Mouse (Mus musculus) frontal cortex, postnatal 25 days (tissue): ENCODE results near the gene Edem3.
"Not testable (repeated sequence)": the region's sequence is repeated elsewhere in the genome, so short reads cannot be mapped to it uniquely, and the experiment has no call there.

Experiments used
- DNase-seq, 2 experiments: peaks; one replicate each; pipeline ENCODE4 v3.0.0; 2022; ENCODE audit warnings: low spot score in 2 of 2

Edem3 gene

DNA sequence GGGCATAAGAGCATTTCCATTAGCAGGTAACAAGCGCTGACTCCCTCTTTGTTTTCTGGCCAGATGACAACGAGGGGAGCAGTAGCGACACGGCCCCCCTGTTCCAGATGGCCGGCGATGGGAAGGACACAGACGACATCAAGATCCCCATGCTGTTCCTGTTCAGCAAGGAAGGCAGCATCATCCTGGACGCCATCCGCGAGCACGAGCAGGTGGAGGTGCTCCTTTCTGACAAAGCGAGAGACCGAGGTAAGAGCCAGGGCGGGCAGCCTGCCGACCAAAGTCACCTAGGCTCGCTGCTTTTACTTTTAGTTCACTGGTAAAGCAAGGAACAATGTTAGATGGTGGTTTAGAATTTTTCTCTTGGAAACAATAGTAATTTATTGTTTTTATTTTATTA lies 56.3 kb downstream of the Edem3 start:
- no peak for DNase-seq

DNA sequence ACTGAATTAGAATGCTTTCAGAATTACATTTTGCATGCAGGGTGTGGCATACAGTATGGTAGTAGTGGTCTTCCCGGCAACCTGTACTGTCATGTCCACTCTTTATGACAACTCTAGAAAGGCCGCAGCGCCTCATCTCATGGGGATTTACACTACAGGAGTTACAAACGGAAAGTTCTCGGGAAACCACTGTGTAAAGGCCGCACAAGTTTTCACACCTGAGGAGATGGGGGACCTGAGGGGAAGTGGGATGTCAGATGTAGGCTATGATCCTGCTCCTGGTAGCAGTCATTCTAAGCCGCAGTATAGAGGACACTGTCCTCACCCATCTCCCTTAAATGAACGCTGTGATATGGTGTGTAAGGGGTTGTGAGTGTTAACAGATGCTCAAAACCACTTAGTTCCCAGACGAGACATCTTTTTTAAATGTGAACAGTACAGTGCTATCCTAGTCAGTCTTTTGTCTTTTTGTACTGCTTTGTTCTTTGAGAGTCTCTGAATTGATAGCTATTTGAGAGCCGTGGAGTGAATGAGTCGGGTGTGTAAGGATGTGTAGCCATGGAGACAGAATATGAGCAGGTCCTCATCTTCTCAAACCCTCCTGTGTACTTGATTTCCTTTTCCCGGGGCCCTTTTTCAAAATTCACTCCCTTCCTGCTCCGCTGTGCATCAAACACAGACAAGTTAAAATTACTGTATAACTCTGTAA lies 57.0 kb downstream of the Edem3 start:
- no peak for DNase-seq

DNA sequence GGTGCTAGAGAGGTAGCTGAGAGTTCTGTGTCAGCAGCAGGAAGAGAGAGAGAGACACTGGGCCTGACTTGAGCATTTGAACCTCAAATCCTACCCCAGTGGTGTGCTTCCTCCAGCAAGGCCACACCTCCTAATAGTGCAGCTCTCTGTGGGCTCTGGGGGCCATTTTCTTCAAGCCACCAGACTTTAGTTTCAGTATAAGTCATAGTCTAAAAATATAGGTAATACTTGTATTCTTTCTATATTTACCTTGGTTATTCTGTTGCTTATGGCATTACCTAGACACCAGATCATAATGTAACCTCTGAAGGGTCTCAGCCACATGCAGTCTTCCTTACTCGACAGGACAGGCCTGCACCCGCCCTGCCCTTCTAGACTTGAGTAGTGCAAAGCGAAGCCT lies 60.9 kb downstream of the Edem3 start:
- DNase-seq = no peak

DNA sequence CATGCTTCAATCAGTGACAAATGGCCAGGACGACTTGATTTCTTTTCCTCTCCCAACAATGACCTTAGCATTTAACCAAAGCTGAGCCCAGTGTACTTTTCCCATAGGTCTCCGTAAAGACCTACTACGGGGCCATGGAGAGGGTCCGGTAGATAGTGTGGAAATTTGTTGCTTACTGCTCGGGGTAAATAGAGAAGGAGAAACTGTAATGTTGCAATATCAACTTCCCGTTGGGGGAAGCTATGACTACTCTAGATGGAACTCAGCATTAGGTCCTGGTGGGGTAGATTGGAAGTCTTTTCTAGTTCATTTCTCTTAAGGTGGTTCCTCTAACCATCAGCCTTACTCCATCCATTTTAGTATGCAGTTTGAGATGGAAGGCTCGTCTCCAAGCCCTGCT lies 64.0 kb downstream of the Edem3 start:
- no peak for DNase-seq

DNA sequence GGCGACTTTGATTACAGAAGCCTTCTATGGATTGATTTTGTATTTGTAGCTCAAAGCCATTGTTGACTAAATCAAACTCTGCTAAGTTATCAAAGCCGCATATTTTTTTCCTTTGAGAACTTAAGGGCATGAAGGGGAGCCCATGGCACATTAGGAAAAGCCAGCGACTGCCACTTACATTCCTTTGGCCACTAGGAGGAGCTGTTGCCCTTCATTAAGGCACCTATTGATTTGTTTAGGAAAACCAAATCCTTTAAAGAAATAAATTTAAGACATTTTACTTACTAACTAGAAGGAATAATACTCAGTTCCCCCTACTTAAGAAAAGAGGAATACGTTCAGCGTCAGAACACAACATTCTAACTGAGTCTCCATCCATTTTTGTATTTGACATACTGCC lies 65.3 kb downstream of the Edem3 start:
- DNase-seq = peak; percentile 32 to 57

DNA sequence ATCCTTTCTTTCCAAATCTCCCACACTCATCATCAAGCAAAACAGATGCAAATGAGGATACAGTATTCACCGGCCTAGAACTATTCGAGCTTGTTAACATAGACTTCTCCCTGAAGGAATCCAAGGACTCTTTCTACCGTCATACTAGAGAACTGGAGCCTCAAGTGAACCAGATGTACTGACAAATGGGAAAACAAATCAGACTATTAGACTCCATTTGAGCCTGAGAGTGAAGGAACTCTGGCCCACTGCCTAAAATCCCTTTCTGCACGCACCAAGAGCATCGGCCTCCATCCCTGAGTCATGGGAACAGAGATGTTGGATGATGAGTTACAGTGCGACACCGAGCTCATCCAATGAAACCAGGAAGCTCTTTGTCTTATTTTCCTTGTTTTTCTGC lies 69.9 kb downstream of the Edem3 start:
- no peak for DNase-seq

DNA sequence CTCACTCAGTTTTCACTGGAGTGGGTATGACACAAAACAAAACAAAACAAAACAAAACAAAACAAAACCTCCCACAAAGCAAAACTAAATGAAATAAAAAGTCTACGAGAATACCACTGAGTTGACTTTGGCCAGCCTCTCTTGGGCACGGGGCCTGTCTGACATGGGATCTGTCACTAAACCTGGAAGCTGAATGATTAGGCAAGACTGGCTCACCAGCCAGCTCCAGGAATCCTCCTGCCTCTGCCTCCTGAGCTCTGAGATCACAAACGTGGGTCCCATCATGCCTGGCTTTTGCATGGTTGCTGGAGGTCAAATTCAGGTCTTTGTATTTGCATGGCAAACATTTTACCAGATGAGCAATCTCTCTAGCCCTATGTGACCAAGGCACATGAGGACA lies 76.6 kb downstream of the Edem3 start:
- no peak for DNase-seq

DNA sequence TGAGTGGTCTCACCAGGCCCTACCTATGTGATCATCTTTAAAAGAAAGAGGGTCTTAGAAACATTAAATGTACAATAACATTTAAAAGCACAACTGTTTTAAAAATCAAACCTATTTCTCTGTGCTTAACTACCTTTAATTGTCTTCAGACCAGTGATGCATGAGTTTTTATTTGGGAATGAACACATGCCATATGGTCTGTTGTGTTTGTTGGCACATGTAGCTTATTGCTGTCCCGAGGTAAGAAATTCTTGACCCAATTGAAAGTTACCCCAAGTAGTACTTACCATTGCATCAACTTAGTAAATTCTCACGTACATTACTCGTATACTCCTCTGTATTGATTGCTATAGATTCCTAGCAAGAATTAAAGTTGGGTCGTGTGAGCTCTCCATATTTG lies 80.1 kb downstream of the Edem3 start:
- DNase-seq = no peak

DNA sequence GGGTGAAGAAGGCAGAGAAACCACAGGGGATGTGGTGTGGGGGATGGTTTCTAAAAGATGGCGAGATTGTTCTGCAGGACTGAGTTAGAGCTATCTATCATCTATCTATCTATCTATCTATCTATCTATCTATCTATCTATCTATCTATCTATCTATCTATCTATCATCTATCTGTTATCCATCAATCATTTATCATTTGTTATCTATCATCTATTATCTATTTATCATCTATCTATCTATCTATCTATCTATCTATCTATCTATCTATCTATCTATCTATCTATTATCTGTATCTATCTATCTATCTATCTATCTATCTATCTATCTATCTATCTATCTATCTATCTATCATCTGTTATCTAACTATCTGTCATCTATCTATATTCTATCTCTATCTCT lies 85.2 kb downstream of the Edem3 start:
- DNase-seq = not testable (repeated sequence)

DNA sequence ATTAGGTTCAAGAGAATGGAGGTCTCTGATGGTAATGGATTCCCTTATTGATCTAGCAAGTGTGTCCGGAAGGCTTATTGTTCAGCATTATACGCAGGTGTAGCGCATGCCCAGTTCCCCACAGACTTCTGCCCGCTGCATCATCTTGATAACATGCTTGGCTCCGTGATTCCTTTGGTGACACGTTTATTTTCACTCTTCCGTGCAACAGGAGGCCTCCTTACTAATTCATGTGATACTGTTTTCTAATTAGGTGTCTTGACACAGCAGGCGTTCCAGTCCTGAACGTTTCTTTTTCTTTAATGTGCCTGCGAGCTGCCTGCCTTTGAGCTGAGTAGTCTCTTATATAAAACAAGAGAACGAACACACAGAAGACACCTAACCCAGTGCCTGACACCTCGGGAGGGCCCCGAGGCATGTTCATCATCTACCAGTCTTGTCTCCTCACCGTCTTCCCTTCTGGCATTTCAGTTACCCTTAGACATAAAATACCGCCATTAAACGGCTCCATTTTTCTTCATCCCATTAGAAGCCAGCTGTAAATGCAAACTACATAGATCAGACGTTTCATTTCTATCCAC lies 90.2 kb downstream of the Edem3 start:
- no peak for DNase-seq

DNA sequence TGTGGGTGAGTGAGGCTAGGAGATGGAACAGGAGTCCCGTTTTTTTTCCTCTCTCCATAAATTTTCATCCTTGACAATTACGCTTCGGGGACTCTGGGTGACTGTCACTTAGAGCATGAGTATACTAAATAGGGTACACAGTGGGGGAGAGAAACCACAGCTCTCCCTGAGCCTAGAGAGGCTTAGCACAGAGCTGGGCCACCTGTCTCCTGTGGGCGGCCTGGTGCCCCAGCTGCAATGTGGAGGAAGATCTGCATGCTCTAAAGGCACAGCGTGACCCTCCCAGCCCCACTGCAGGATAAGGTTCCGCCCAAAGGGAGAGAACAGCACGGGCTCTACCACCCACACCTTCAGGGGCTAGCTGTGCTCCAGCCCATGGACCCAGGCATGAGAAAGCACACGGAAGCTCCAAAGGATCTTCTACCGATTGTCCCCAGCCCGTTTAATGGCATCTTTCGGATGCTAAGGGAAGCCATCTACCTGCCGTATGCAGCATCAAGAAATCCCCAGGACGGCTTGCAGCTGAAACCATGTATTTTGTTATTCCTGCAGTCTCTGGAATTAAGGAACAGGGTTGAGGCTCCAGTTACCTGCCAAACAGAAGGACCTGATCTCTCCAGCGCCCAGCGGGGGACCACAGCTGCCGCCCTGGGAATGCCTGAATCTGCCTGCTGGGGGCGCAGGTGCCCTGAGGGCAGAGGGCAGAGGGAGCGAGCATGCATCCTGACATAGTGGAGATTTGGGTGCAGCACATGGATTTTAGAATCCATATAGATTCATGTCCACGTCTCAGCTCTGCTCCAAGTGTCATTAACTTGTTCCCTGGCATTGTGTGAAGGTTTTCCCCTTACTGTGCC lies 91.0 kb downstream of the Edem3 start:
- DNase-seq = no peak

DNA sequence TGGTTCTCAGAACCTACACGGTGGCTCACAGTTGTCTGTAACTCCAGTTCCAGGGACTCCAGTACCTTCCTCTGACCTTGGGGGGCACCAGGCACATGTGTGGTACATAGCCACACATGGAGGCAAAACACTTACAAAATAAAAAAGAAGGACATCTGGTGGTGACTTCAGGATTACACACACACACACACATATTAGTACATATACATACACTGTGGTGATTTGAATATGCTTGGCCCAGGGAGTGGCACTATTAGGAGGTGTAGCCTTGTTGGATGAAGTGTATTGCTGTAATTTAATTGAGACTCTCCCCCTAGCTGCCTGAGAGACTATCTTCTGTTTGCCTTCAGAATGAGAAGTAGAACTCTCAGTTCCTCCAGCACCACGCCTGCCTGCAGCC lies 93.1 kb downstream of the Edem3 start:
- no peak for DNase-seq

DNA sequence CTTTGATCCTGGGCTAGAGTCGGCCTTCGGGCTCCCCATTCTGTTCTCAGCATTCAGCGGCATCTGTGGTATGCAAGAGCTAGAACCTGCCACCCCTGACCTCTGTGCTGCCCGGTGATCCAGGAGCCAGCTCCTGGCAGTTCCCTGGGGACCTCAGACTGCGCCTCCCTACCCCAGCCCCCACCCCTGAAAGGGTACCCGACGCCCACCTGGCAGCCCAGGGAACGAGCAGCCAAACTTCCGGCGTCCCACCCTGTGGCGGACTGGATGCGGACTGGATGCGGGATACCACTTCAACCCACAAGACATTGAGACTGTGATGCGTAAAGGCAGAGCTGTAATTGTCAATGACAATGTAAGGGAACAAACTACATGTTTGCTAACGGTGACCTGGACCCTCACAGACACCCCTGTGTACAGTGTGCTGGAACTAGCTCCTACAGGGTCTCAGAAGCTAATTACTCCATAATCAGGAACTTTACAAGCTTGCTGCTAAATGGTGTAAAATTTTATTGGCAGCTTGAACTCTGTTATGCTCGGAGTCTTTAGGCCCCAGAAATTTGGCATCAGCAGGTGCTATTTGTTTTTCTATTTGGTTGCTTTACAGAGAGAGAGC lies 94.9 kb downstream of the Edem3 start:
- DNase-seq = no peak

DNA sequence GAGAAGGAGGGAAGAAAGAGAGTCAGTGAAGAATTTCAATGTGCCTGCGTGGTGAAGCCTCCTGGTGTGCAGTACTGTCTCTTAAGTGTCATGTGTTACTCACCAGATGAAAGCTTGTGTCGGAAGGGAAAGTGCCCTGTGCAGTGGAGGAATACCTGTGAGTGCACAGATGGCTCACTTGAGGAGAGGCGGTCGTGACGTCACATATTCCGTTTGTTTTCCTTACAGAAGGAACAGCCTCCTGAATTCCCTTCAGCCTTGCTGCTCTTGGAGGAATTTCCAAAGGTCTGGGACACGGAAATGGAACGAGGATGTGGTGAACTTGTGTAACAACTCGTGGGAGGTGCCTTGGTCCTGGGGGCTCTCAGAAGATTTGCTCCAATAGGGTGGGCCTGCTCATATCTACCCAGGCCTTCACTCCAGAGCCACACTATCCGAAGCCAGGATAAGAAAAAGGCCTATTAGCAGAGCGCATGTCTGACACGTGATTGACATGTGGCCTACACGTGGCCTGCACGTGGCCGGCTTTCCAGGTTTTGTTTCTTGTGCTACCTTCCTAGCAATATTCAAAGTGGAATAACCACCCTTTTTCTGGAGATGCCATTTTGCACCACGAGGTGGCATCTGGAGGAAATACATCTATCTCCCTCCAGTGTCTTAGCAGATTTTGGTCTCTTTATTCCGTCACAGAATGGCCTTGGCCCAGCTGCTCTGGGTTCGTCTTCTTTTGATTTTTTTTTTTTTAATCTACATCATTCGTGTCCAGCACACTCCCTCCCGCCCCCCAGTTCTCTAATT lies 96.1 kb downstream of the Edem3 start:
- no peak for DNase-seq

DNA sequence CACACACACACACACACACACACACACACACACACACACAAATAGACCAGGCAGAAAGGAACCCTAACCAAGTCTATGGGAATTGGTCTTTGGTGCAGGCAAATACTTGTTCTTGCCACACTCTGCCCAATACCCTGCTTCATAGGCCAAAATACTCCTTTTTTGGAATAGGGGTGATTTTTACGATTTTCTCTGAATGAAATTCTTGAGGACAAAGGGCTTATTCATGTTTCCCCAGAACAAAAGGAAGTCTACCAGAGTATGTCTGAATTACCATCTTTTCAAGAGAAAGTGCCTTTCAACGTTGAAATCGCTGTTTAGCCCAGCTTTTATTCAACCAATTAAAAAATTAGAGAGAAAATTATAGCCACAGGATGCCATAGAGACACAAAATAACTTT lies 96.8 kb downstream of the Edem3 start:
- no peak for DNase-seq

DNA sequence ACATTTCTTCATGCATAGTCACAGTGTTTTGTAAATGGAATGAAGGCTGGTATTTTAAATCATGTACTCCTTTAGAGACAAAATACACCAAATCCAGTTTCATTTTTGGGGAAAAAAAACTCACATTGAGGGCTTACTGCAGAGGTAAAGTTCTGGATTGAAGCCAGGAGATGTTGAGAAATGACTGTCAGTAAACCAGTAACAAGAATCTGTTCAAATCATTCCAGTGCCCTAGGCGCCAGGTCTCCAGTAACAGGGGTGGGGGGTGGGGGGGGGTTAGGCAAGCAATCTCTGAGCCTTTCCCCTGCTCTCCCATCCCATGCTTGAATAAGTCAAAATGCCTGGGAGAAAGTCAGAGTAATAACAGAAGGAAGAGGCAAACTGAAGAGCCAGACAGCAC lies 100.4 kb downstream of the Edem3 start:
- DNase-seq = no peak

DNA sequence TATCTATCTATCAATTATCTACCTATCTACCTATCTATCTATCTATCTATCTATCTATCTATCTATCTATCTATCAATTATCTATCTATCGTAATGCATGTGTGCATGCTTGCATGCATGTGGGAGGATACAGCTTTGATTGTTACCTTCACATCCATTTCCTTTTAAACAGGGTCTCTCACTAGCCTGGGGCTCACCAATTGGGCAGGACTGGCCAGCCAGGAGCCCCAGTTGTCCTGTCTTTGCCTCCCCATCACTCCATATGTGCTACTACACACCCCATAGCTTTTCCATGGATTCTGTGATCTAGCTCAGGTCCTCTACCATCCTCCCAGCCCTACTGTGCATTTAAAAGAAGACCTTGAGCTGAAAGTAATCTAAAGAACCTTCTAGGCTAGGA lies 103.3 kb downstream of the Edem3 start:
- no peak for DNase-seq

DNA sequence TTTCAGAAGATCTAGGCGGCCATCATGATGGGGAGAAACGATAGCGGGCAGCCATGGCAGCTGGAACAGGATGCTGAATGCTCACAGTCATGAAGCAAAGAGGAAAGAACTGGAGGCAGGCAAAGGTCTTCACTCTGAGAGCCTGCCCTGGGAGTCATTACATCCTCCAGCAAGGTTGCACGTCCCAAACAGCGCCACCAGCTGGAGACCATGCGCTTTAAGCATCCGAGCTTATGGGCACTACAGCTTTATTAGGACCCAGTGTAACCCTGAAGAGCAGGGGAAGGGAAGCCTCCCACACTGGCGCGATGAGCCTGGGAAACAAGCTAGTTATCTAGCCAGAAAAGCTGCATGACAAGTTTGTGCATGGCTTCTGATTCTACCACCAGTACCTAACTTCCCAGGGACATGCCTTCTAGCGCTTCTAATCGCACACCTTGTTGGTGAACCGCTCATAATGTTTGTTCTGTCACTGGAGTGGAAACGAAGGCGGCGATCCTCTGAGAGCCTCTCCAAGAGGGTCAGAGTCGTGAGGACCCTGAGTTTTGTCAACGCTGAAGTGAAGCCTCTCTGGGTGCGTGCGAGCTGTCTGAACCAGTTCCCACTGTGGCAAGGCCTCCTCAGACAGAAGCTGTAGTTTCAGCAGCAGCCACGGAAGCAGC lies 106.3 kb downstream of the Edem3 start:
- no peak for DNase-seq

DNA sequence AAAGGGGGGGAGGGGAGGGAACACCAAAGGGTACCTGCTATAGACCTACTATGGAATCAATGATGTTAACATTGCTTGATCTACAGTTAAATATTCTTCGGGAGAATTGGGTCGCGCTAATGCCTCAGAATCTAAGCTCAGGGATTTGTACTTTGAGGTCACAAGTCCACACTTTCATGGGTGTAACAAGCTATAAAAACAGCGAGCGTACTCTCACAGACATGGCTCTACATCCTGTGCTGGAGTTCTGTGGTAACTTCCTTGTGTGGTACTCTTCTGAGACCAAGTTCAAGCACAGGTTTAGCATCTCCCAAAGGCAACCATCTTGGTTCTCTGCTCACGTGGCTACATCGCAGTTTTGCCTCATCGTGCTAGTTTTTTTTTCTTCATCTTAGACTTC lies 106.9 kb downstream of the Edem3 start:
- DNase-seq = no peak

DNA sequence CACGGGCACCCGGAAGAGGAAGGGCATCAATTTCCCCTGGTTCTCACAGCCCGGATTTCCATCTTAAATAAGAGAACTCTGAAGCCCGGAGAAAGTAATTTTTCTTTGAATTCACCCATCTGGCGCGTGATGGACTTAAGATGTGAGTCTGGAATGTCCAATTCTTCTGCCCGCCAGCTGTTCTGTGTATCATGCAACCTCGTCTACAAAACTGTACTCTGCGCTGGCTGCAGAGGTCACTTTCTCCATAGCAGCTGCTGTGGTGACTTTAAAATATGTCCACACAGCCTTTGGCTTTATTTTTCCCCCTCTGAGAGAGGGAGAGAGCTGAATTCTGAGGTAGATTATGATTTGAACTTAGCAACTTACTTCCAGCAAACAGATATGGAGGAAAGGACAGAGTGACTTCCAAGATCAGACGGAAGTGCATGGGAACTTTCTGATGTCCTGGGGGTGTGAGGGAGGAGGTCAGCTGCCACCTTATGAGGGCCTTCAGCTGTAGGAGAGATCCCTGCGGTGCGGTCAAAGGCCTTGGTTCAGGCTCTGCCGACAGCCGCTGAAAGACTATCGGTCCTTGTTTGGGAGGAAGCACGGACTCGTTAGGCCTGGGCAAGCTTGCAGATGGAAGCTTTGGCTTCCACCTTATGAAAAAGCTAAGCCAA lies 108.1 kb downstream of the Edem3 start:
- DNase-seq = no peak

DNA sequence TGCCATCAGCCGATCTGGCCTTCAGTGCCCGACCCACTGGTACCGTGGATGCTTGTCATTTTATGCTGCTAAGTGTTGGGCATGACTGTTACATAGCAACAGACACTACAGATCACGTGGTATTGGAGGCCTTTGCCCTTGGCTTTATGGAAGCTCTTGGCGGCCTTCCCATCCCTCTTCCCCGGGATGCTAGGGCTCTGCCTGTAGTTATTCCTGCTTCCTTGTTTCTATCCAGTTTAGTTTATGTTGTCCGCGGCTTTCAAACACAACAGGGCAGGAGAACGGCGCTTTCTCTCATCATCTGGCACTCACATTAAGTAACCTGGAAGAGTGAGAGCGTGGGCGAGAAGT lies 108.6 kb downstream of the Edem3 start:
- no peak for DNase-seq
